Mouse (Mus musculus): ENCODE results near the gene Wdhd1. TPM values are rescaled to one million over a fixed set of nuclear protein-coding genes. Genes with fewer than 3 reads are reported as not detected.

The Wdhd1 gene
- polyA plus RNA-seq, 1 experiment from 2014 or later: 13.5 TPM

GRCm38 (mm10) chr14:47218766-47219606 is 57.7 kb downstream of the Wdhd1 start:
- H3K4me3 ChIP-seq (ENCODE audit: control insufficient read depth in 1 of 2, insufficient read depth in 1 of 2, low read depth in 1 of 2, low read length in 2 of 2): no peak overlapping the region
- H3K4me1 ChIP-seq (ENCODE audit: control insufficient read depth in 2 of 2, insufficient read depth in 2 of 2, low read length in 2 of 2): no peaks in the 10 kb centered on the region
- 90% methylated on average over 9 of the region's 9 CpGs for WGBS
- no peak overlapping the region for H3K27ac ChIP-seq (replicated peaks in 1 of 2; ENCODE audit: control insufficient read depth in 1 of 2, insufficient read depth in 1 of 2, low read depth in 2 of 2, low read length in 2 of 2)
- no peak overlapping the region for H3K4me2 ChIP-seq (ENCODE audit: low read length)
- H3K9me3 ChIP-seq (ENCODE audit: control insufficient read depth, low read length): no peaks in the 10 kb centered on the region
- H3K36me3 ChIP-seq (ENCODE audit: control insufficient read depth, insufficient read depth, low read length): no peaks in the 10 kb centered on the region
- ATAC-seq (ENCODE audit: insufficient number of reproducible peaks, insufficient read depth, low FRiP score, low read depth): no peak
- H3K27me3 ChIP-seq (ENCODE audit: control insufficient read depth, insufficient read depth, low read length): no peaks in the 10 kb centered on the region
- no peak overlapping the region for H3K9ac ChIP-seq (ENCODE audit: low read length)

- Histone ChIP-seq H3K27me3 (ENCODE audit: control insufficient read depth, insufficient read depth, low read length) (no peaks in the 10 kb centered on the region), H3K27ac (replicated peaks in 1 of 2; ENCODE audit: control insufficient read depth in 1 of 2, insufficient read depth in 1 of 2, low read depth in 2 of 2, low read length in 2 of 2) (no peak overlapping the region), H3K9ac (ENCODE audit: low read length) (no peak overlapping the region), H3K4me3 (ENCODE audit: control insufficient read depth in 1 of 2, insufficient read depth in 1 of 2, low read depth in 1 of 2, low read length in 2 of 2) (no peak overlapping the region), H3K9me3 (ENCODE audit: control insufficient read depth, low read length) (no peaks in the 10 kb centered on the region), H3K4me1 (ENCODE audit: control insufficient read depth in 2 of 2, insufficient read depth in 2 of 2, low read length in 2 of 2) (no peaks in the 10 kb centered on the region), H3K36me3 (ENCODE audit: control insufficient read depth, insufficient read depth, low read length) (no peaks in the 10 kb centered on the region), H3K4me2 (ENCODE audit: low read length) (no peak overlapping the region)
- WGBS: 80% methylated on average over 2 of the region's 2 CpGs
- no peak for ATAC-seq (ENCODE audit: insufficient number of reproducible peaks, insufficient read depth, low FRiP score, low read depth)
Observed at GRCm38 (mm10) chr14:47216541-47216940, 60.1 kb downstream of the Wdhd1 start.

GRCm38 (mm10) chr14:47214367-47214766 is 62.3 kb downstream of the Wdhd1 start:
- Histone ChIP-seq H3K36me3 (ENCODE audit: control insufficient read depth, insufficient read depth, low read length) (no peaks in the 10 kb centered on the region), H3K4me3 (ENCODE audit: control insufficient read depth in 1 of 2, insufficient read depth in 1 of 2, low read depth in 1 of 2, low read length in 2 of 2) (no peak overlapping the region), H3K27me3 (ENCODE audit: control insufficient read depth, insufficient read depth, low read length) (no peaks in the 10 kb centered on the region), H3K4me1 (ENCODE audit: control insufficient read depth in 2 of 2, insufficient read depth in 2 of 2, low read length in 2 of 2) (no peaks in the 10 kb centered on the region), H3K9me3 (ENCODE audit: control insufficient read depth, low read length) (no peaks in the 10 kb centered on the region), H3K4me2 (ENCODE audit: low read length) (no peak overlapping the region), H3K9ac (ENCODE audit: low read length) (no peak overlapping the region), H3K27ac (replicated peaks in 1 of 2; ENCODE audit: control insufficient read depth in 1 of 2, insufficient read depth in 1 of 2, low read depth in 2 of 2, low read length in 2 of 2) (no peak overlapping the region)
- no peak for ATAC-seq (ENCODE audit: insufficient number of reproducible peaks, insufficient read depth, low FRiP score, low read depth)
- WGBS: 74% methylated on average over 5 of the region's 5 CpGs

- Histone ChIP-seq H3K9ac (ENCODE audit: low read length) (no peak overlapping the region), H3K36me3 (ENCODE audit: control insufficient read depth, insufficient read depth, low read length) (no peaks in the 10 kb centered on the region), H3K9me3 (ENCODE audit: control insufficient read depth, low read length) (no peaks in the 10 kb centered on the region), H3K27me3 (ENCODE audit: control insufficient read depth, insufficient read depth, low read length) (no peaks in the 10 kb centered on the region), H3K4me2 (ENCODE audit: low read length) (no peak overlapping the region), H3K27ac (replicated peaks in 1 of 2; ENCODE audit: control insufficient read depth in 1 of 2, insufficient read depth in 1 of 2, low read depth in 2 of 2, low read length in 2 of 2) (no peak overlapping the region), H3K4me3 (ENCODE audit: control insufficient read depth in 1 of 2, insufficient read depth in 1 of 2, low read depth in 1 of 2, low read length in 2 of 2) (no peak overlapping the region), H3K4me1 (ENCODE audit: control insufficient read depth in 2 of 2, insufficient read depth in 2 of 2, low read length in 2 of 2) (no peaks in the 10 kb centered on the region)
- WGBS: 78% methylated on average over 4 of the region's 4 CpGs
- no peak for ATAC-seq (ENCODE audit: insufficient number of reproducible peaks, insufficient read depth, low FRiP score, low read depth)
Observed at GRCm38 (mm10) chr14:47213305-47213704, 63.4 kb downstream of the Wdhd1 start.

GRCm38 (mm10) chr14:47209669-47210164 is 66.9 kb downstream of the Wdhd1 start:
- H3K27ac ChIP-seq (replicated peaks in 1 of 2; ENCODE audit: control insufficient read depth in 1 of 2, insufficient read depth in 1 of 2, low read depth in 2 of 2, low read length in 2 of 2): no peak overlapping the region
- H3K4me1 ChIP-seq (ENCODE audit: control insufficient read depth in 2 of 2, insufficient read depth in 2 of 2, low read length in 2 of 2): no peaks in the 10 kb centered on the region
- H3K9ac ChIP-seq (ENCODE audit: low read length): no peak overlapping the region
- H3K9me3 ChIP-seq (ENCODE audit: control insufficient read depth, low read length): no peaks in the 10 kb centered on the region
- no peak overlapping the region for H3K4me2 ChIP-seq (ENCODE audit: low read length)
- H3K27me3 ChIP-seq (ENCODE audit: control insufficient read depth, insufficient read depth, low read length): no peaks in the 10 kb centered on the region
- no peak overlapping the region for H3K4me3 ChIP-seq (ENCODE audit: control insufficient read depth in 1 of 2, insufficient read depth in 1 of 2, low read depth in 1 of 2, low read length in 2 of 2)
- H3K36me3 ChIP-seq (ENCODE audit: control insufficient read depth, insufficient read depth, low read length): no peaks in the 10 kb centered on the region
- 84% methylated on average over 4 of the region's 4 CpGs for WGBS
- no peak for ATAC-seq (ENCODE audit: insufficient number of reproducible peaks, insufficient read depth, low FRiP score, low read depth)

GRCm38 (mm10) chr14:47208564-47209493 is 67.8 kb downstream of the Wdhd1 start:
- H3K4me3 ChIP-seq (ENCODE audit: control insufficient read depth in 1 of 2, insufficient read depth in 1 of 2, low read depth in 1 of 2, low read length in 2 of 2): no peak overlapping the region
- no peaks in the 10 kb centered on the region for H3K4me1 ChIP-seq (ENCODE audit: control insufficient read depth in 2 of 2, insufficient read depth in 2 of 2, low read length in 2 of 2)
- H3K9me3 ChIP-seq (ENCODE audit: control insufficient read depth, low read length): no peaks in the 10 kb centered on the region
- no peaks in the 10 kb centered on the region for H3K36me3 ChIP-seq (ENCODE audit: control insufficient read depth, insufficient read depth, low read length)
- H3K4me2 ChIP-seq (ENCODE audit: low read length): no peak overlapping the region
- H3K9ac ChIP-seq (ENCODE audit: low read length): no peak overlapping the region
- H3K27ac ChIP-seq (replicated peaks in 1 of 2; ENCODE audit: control insufficient read depth in 1 of 2, insufficient read depth in 1 of 2, low read depth in 2 of 2, low read length in 2 of 2): no peak overlapping the region
- WGBS: 89% methylated on average over 12 of the region's 12 CpGs
- no peak for ATAC-seq (ENCODE audit: insufficient number of reproducible peaks, insufficient read depth, low FRiP score, low read depth)
- H3K27me3 ChIP-seq (ENCODE audit: control insufficient read depth, insufficient read depth, low read length): no peaks in the 10 kb centered on the region

- Histone ChIP-seq H3K4me1 (ENCODE audit: control insufficient read depth in 2 of 2, insufficient read depth in 2 of 2, low read length in 2 of 2) (no peaks in the 10 kb centered on the region), H3K9ac (ENCODE audit: low read length) (no peak overlapping the region), H3K36me3 (ENCODE audit: control insufficient read depth, insufficient read depth, low read length) (no peaks in the 10 kb centered on the region), H3K9me3 (ENCODE audit: control insufficient read depth, low read length) (no peaks in the 10 kb centered on the region), H3K27ac (replicated peaks in 1 of 2; ENCODE audit: control insufficient read depth in 1 of 2, insufficient read depth in 1 of 2, low read depth in 2 of 2, low read length in 2 of 2) (no peak overlapping the region), H3K27me3 (ENCODE audit: control insufficient read depth, insufficient read depth, low read length) (no peaks in the 10 kb centered on the region), H3K4me3 (ENCODE audit: control insufficient read depth in 1 of 2, insufficient read depth in 1 of 2, low read depth in 1 of 2, low read length in 2 of 2) (no peak overlapping the region), H3K4me2 (ENCODE audit: low read length) (no peak overlapping the region)
- ATAC-seq (ENCODE audit: insufficient number of reproducible peaks, insufficient read depth, low FRiP score, low read depth): no peak
- WGBS: 76% methylated on average over 3 of the region's 3 CpGs
Observed at GRCm38 (mm10) chr14:47206601-47207000, 70.1 kb downstream of the Wdhd1 start.

All from heart, embryonic 14.5 days (tissue).